Mouse (Mus musculus): ENCODE data around the gene Tbc1d22a.

The Tbc1d22a gene

DNA sequence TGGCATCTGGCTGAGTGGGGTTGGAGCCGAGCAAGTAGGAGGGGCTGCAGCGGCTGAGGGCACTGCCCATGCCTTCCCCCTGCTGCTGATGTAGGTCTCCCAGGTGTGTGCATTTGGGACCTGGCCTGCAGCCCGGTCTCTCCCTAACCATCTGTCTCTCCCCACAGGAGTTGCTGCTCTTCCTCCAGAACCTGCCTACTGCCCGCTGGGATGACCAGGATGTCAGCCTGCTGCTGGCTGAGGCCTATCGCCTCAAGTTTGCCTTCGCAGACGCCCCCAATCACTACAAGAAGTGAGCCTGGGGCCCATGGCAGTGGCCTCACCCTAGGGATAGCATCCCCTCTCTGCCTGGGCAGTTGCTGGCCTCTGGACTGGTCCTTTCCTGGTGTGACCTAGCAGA lies 282.4 kb downstream of the Tbc1d22a start:
- no peak for DNase-seq (ENCODE audit: low read depth in 1 of 2, low spot score in 2 of 2)

DNA sequence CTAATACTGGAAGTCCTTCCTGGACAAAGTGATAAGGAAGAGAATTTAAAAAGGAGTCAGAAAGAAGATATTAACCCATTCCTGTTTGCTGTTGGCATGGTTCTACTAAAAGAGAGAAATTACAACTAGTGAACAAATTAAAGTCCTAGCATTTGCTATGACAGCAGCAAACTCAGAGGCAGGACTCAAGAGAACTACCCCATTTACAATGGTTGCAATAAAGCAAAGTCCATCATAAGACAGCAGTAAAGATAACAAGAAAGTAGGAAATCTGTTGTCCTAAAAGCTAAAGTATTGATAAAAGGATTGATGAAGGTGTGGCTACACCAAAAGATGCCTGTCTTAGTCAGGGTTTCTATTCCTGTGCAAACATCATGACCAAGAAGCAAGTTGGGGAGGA lies 286.3 kb downstream of the Tbc1d22a start:
- no peak for DNase-seq (ENCODE audit: low read depth in 1 of 2, low spot score in 2 of 2)

DNA sequence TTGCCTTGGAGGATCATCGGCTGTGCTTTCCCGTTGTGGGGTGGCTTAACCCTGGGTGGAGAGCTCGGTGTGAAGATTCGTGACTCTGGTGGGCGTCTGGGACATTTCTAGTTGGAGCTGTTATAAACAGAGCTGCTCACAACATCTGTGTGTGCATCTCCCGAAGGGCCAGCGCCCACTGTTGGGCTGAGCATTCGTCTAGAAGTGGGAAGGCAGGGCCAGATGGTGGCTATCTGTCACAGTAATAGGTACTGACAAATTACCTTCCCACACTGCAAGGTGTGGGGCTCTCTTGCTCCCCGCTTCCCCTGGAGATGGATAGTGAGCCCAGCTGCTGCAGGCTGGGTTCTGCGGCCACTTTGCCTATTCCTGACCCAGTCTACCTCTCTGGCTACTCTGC lies 289.2 kb downstream of the Tbc1d22a start:
- no peak for DNase-seq (ENCODE audit: low read depth in 1 of 2, low spot score in 2 of 2)

DNA sequence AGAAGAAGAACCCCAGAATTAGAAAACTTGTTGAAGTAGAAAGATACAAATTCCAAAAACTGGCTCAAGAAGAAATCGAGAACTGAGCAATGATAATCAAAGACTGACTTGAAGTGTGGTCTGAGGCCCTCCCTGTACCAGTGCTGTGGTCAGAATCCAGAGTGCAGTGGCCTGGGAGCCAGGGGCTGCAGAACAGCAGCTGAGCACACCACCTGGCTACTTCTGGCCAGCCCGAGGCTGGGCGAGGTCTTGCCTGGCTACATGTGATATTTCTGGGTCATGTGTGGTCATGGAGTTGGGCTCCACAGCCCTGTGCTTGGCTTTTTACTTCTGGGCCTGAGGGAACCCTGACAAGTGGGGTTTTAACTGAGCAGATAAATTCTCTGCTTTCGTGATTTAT lies 292.4 kb downstream of the Tbc1d22a start:
- no peak for DNase-seq (ENCODE audit: low read depth in 1 of 2, low spot score in 2 of 2)

GRCm38 (mm10) chr15:86507546-86507945 lies 293.3 kb downstream of the Tbc1d22a start:
- DNase-seq (ENCODE audit: low read depth in 1 of 2, low spot score in 2 of 2): no peak

DNA sequence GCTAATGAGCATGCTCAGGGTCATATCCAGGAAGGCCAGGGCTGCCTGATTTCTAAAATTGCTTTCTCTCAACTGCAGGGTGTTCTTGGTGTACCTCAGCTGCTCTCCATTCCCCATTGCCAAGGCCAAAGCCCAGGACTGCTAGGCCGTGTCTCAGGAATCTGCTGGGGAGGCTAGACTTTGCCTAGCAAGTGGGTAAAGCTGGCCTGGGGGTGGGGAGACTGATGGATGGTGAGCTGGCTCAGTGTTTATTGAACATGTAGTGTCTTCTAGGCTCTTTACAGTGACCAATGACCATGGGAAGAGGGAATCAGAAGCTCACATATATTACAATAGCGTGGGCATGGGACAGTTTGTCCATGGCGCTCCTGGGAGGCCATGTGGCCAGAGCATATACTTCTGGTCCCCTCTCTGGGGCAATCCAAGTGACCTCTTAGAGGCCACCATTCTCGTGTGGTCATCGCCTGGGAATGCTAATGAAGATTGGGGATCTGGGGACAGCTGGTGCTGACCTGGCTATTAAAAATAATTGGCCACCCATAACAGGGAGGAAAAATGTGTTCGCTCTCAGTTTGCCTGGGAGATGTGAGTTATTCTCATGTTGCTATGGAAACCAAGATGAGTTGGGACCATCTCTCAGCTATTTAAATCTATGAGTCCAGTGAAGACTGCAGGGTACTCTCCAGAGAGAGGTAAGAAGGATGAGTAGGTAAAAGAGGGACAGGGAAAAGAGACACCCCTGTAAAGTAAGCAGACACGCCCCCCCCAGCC lies 294.3 kb downstream of the Tbc1d22a start:
- no peak for DNase-seq (ENCODE audit: low read depth in 1 of 2, low spot score in 2 of 2)

DNA sequence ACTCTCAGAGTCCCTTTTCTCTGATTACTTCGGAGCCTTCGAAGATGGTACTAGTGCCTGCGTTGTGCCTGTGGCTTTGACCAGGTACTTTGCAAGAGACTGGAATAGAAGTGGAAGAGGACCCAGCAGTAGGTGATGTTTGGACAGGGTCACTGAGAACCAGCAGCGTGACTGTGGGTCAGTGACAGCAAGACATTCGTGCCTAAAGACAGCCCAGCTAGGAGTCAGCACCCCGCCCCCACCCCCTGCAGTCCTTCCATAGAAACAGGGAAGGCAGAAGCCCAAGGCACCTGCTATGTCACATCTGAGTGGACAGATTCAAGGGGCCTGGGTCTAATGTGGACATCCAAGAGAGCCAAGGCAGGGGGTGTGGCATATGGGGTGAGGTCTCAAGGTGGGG lies 295.3 kb downstream of the Tbc1d22a start:
- DNase-seq (ENCODE audit: low read depth in 1 of 2, low spot score in 2 of 2): no peak

DNA sequence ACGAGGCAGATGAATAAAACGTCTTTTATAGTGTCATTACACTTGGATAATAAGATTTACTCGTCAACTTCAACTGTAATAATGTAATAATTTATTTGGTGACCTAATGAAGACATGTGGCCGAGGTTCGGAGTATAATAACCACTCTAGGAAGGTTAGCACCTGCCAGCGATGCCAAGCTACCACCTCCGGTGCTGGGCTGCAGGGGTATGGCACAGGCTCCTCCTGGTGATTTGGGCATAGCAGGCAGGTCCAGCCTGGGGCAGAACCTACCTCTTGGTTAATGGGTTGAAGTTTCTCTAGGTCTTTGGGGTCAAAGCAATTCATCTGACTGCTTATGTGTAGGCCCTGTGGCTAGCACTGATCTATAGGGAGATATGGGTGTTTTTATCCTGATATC lies 296.9 kb downstream of the Tbc1d22a start:
- DNase-seq (ENCODE audit: low read depth in 1 of 2, low spot score in 2 of 2): no peak

DNA sequence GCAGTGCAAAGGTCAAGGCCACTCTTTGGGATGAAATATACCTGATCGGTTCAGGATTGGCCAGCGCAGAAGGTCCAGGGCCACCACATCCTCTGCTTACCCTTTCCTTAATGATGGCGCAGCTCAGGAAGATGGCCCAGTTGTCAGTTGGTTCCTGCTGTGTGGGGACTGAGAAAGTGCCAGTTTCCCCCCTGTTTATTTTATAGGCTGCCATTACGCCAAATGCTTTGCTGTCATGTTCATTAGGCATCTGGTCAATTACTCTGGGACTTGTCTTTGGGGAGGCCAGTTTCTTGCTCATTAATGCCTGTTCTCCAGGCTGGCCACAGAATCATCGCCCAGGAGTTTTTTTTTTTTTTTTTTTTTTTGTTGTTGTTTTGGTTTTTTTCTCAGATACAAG lies 299.1 kb downstream of the Tbc1d22a start:
- no peak for DNase-seq (ENCODE audit: low read depth in 1 of 2, low spot score in 2 of 2)

DNA sequence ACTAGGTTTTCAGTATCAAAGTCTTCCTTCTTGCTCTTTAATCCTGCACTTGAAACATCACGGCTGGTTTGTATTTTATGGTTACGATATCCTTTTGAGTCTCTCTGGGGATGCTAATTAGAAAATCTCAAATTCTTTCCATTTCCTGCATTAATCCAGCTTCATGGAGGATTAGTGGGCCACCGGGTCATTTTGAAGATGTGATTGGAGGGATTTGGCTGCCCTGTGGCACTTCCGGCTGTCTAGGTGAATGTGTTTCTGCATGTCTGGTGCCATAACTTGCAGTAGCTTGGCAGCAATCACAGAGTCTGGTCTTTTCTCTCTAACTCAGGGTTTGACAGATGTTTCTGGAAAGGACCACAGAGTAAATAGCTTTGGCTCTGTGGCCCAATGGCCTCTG lies 305.9 kb downstream of the Tbc1d22a start:
- no peak for DNase-seq (ENCODE audit: low read depth in 1 of 2, low spot score in 2 of 2)

GRCm38 (mm10) chr15:86535356-86535755 lies 321.1 kb downstream of the Tbc1d22a start:
- DNase-seq (ENCODE audit: low read depth in 1 of 2, low spot score in 2 of 2): no peak

GRCm38 (mm10) chr15:86542371-86542770 lies 328.1 kb downstream of the Tbc1d22a start:
- DNase-seq (ENCODE audit: low read depth in 1 of 2, low spot score in 2 of 2): no peak

DNA sequence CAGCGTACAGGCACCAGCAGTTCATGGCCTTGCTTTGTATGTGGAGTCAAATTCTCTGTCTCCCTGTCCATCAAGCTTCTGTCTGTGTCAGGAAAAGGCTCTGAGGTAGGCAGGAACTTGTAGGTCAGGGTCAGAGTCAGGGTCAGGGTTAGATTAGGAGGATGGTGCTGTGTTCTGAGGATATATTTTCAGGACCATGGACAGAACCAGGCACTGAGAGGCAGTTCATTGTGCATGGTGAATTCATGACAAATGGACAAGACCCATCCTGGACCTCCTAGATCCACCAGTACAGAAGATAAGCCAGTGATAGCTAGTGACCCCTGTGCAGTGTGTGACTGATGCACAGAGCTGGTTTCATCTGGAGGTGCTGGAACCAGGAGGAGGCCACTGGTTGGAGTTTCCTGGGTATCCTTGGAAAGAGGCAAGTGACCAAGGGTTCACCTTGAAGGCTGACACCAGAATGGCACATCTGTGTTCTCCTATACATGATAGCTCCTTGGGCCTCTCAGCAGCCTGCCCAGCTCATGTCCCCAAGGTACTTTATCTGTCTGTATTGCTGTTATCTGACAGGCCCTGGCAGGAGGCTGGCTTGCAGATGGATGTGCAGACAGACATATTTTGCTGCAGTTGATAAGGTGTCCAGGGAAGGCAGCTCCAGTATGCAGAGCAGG lies 330.0 kb downstream of the Tbc1d22a start:
- DNase-seq (ENCODE audit: low read depth in 1 of 2, low spot score in 2 of 2): no peak

All from monocyte, adult 2 months (primary cell).